Mouse (Mus musculus): ENCODE measurements at regions not wholly inside any gene's neighbourhood (a gene's known extent, or its start where the extent isn't known, plus 50 kb on each side); places are given as distances from the start of the nearest gene placed in this dataset.

GRCm38 (mm10) chr11:90088473-90088872 is 58.3 kb downstream of the Tmem100 start:
- no peak for DNase-seq (ENCODE audit: low spot score in 2 of 2)

DNA sequence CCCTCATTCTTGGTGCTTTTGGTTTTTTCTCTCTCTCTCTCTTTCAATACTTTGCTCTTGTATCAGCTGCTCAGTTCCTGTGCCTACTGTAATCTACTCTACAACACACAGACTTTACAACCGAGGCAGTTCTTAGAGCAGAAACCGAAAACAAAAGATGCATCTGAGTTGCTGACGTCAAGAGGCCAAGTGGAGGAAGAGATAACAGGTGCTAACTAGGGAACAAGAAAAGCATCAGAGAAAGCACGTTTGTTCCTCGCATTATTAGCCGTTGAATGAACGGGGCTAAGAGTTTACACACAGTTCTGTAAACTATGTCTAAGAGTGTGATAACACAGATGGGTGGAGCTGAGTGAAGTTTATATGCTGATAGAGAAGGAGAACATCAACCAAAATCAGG is 63.9 kb downstream of the Tmem100 start:
- DNase-seq (ENCODE audit: low spot score in 2 of 2): no peak

- DNase-seq (ENCODE audit: low spot score in 2 of 2): peak in 1 of 2 experiments; percentile 6
These were observed 64.7 kb downstream of the Tmem100 start for GRCm38 (mm10) chr11:90094700-90095355.

DNA sequence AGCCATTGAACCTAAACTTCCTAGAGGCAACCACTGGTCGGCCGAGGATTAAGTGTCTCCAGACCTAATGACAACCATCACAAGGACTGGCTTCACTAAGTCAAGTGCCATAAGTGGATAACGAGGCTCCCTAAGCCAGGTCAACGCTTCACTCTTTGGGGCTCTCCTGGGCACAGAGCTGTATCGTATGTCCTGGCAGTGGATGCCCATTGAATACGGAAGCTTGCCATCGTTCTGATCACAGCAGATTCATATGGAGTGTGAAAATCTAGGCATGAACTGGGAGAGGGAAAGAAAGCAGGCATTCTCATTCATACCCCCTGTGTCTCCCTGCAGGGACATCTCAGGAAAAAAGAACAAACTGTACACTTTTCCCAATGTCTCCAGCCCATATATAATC is 68.3 kb downstream of the Tmem100 start:
- DNase-seq (ENCODE audit: low spot score in 2 of 2): no peak

DNA sequence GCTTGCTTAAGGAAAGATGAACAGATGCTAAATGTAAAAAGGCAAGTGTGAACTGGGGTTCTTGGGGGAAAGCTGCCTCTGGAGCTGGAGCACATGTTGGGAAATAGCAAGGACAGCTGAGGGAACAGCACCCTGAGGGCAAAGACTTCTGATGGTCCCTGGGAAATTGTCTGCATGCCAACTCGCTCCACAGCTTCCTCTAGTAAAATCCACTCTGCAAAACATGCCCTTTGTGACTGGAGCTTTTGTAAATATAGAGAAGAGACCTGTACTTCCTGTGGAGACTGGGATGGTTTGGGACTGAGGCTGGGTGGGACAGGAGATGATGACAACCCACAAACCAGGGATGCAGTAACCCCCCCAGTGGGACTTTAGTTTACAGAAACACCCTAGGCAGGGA is 69.0 kb downstream of the Tmem100 start:
- DNase-seq (ENCODE audit: low spot score in 2 of 2): no peak

- DNase-seq (ENCODE audit: low spot score in 2 of 2): no peak
These were observed 70.0 kb downstream of the Tmem100 start for GRCm38 (mm10) chr11:90100161-90100560.

DNA sequence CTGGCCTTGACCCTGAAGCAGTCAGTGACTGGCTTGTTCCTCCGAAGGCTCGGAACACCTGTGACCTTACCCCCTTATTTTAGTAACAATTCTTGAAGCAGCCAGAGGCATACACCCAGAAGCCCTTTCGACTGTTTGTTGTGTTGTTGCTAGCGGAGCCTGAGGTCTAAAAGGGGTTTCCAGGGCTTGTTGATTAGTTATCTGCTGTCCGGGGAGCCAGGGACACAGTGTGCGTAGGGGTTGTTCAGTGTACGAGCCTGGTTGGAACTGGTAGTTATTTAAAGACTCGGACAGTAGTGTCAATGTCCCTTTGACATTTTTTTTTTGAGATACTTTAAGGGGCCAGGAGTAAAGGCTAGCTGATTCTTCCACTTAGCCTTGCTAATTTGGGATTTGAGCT is 71.1 kb downstream of the Tmem100 start:
- DNase-seq (ENCODE audit: low spot score in 2 of 2): no peak

- DNase-seq (ENCODE audit: low spot score in 2 of 2): no peak
These were observed 76.1 kb downstream of the Tmem100 start for GRCm38 (mm10) chr11:90106063-90106798.

GRCm38 (mm10) chr11:90109681-90110111 is 77.8 kb upstream of the Gm45716 start:
- no peak for DNase-seq (ENCODE audit: low spot score in 2 of 2)

DNA sequence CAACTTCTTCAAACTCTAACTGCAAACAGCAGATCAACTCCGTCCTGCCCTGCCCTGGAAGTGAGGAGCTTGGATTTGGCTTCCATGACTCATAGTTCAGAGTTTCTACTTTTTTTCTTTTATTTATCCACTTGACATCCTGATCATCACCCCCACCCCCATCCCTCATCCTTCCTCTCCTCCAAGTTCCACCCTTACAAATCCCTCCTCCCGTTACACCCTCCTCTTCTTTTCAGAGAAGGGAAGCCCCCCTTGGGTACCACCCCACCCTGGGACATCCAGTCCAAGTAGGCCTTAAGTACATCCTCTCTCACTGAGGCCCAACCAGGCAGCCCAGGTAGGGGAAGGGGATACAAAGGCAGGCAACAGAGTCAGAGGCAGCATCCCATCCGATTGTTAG is 77.3 kb upstream of the Gm45716 start:
- no peak for DNase-seq (ENCODE audit: low spot score in 2 of 2)

- no peak for DNase-seq (ENCODE audit: low spot score in 2 of 2)
These were observed 75.3 kb upstream of the Gm45716 start for GRCm38 (mm10) chr11:90112174-90112573.

- DNase-seq (ENCODE audit: low spot score in 2 of 2): no peak
These were observed 70.5 kb upstream of the Gm45716 start for GRCm38 (mm10) chr11:90116676-90117663.

DNA sequence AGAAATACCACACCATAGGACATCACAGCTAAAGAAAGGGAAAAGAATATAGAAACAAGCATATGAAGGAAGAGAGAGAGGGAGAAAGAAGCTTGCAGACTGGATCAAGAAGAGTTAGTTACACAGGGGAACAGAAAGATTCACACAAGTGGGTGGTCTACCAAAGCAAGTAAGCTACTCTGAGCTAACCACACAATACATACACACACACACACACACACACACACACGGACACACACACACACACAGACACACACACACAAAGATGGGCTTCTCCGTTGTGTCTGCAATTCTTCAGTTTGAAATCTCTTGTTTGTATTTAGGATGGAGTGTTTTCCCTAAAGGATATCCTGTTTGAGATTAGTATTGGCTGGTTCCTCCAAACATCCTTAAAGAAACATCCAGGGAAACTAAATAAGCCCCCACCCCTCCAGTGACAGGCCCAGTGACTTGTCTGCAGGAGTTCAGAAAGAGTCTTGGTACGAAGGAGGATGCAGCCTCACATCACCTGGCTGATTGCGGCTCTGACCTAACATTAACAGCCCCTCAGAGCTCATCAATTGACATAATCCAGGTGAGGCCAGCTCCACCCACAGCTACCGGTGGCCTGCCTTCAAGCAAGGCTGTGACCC is 69.7 kb upstream of the Gm45716 start:
- DNase-seq (ENCODE audit: low spot score in 2 of 2): no peak

DNA sequence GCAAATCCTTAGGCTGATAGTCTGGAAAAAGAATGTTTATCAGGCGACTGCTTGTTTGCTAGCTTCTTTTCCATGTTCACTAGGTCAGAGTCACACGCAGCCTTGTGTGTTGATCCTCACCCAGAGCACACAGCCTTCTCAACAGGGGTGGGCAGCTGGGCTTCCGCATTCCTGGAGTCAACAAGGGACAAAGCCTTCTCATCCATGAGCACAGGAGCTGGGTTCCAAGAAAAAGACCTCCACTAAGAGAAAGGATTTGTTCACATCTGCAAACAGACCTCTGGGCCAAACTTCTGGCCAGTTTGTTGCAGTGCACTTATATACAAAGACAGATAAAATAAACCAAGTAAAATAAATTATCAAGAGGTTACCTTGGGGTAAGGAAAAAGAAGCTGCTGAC is 65.6 kb upstream of the Gm45716 start:
- no peak for DNase-seq (ENCODE audit: low spot score in 2 of 2)

- no peak for DNase-seq (ENCODE audit: low spot score in 2 of 2)
These were observed 64.8 kb upstream of the Gm45716 start for GRCm38 (mm10) chr11:90122709-90123108.

DNA sequence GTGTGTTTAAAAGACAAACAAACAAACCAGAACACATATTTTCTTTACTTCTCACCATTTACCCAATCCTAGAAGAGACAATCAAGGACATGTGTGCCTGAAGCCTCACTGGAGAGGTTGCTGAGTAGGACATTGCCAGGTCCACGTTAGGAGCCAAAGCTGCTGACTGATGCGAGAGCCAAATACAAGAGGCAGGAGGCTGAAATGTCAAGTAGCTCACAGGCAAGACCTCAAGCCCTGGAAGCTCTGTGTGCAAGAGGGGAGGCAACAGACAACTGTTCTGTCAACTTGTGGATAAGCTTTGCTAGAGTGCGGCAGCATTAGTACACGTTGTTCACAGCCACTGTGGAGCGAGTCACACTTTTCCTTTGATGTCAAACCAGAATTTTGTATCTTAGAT is 63.6 kb upstream of the Gm45716 start:
- no peak for DNase-seq (ENCODE audit: low spot score in 2 of 2)

- DNase-seq (ENCODE audit: low spot score in 2 of 2): no peak
These were observed 61.2 kb upstream of the Gm45716 start for GRCm38 (mm10) chr11:90126289-90126688.

GRCm38 (mm10) chr11:90128865-90129415 is 58.5 kb upstream of the Gm45716 start:
- DNase-seq (ENCODE audit: low spot score in 2 of 2): no peak

DNA sequence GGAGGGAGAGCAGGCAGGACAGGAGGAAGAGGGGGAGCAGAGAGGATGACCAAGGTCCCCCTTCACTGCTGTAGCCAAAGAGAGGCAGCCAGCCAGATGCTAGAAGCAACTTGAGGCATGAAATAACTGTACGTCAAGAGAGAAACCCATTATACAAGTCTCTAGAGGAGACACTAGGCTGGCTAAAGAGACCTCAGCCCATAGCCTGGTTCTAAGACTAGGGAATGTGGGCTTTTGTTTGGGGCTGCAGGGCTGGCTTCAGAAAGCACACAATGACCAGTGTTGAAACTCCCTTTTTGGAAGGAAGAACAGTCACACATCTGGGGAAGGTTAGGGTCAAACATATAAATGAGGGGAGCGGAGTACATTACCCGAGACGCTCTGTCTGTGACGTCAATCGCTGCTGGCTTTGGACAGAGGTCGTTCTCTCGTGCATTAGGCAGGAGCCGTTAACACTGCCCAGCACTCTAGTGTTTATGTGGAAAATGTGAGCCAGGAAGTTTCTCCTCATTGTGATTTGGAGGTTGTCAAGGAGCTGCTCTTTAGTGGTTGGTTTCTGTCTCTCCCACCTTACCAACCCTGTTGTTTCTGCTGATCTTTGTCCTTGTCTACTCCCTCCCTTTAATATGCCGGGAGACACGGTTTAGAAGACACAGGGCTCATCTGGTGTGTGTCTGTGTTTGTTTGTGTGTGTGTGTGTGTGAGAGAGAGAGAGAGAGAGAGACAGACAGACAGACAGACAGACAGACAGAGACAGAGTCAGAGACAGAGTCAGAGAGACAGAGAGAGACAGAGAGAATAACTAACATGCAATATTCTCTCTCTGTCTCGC is 57.5 kb upstream of the Gm45716 start:
- no peak for DNase-seq (ENCODE audit: low spot score in 2 of 2)

DNA sequence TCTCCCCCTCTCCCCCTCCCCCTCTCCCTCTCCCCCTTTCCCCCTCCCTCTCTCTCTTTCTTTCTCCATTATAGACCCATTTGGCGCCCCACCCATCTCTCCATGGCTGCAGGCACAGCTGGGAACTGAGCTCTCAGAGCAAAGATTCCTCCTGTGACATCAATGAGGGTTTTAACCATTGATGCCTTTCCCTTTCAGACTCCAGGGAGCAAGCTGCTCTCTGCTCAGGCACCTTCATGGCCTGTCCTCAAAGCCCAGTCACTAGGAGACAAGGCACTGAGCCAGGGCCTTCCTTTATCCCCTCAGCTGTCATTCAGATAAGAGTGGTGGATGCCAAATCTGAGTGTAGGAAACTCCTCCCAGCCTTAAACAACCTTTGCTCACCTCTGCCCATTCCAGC is 56.8 kb upstream of the Gm45716 start:
- no peak for DNase-seq (ENCODE audit: low spot score in 2 of 2)

Data from left cerebral cortex, adult 8-10 months (tissue).